Mouse (Mus musculus): ENCODE data around the gene Thrap3. TPM values are rescaled to one million over a fixed set of nuclear protein-coding genes. Genes with fewer than 3 reads are reported as not detected.
A peak's percentile ranks its signal among the peaks of the same experiment; 100 is the strongest.
"Not testable (repeated sequence)": the region's sequence is repeated elsewhere in the genome, so short reads cannot be mapped to it uniquely, and the experiment has no call there.

Gene Thrap3
- polyA plus RNA-seq, 1 experiment: 198 TPM

- no peak for TF ChIP-seq POLR2A (IDR thresholded peaks at IDR 0.05; ENCODE audit: borderline replicate concordance, control insufficient read depth, low read depth, low read length)
- no peak for TF ChIP-seq CTCF (IDR thresholded peaks at IDR 0.05; ENCODE audit: control insufficient read depth, insufficient read depth, low read length)
- no peak overlapping the region for H3K4me3 ChIP-seq (replicated peaks; ENCODE audit: control insufficient read depth, low read depth, low read length)
- no peaks in the 10 kb centered on the region; the same call in 1 of the 2 replicates for H3K4me1 ChIP-seq (ENCODE audit: control insufficient read depth, insufficient read depth, low read length)
- H3K27ac ChIP-seq (ENCODE audit: control insufficient read depth, insufficient read depth, low read depth, low read length, poor library complexity): no peak overlapping the region
Observed at GRCm38 (mm10) chr4:126194216-126194615, 8.3 kb downstream of the Thrap3 start.

GRCm38 (mm10) chr4:126190636-126191035 is 11.9 kb downstream of the Thrap3 start:
- WGBS: 94% methylated on average over 2 of the region's 2 CpGs
- Histone ChIP-seq H3K4me1 (ENCODE audit: control insufficient read depth, insufficient read depth, low read length) (no peaks in the 10 kb centered on the region), H3K27ac (ENCODE audit: control insufficient read depth, insufficient read depth, low read depth, low read length, poor library complexity) (no peak overlapping the region), H3K4me3 (replicated peaks; ENCODE audit: control insufficient read depth, low read depth, low read length) (no peak overlapping the region)
- TF ChIP-seq CTCF (IDR thresholded peaks at IDR 0.05; ENCODE audit: control insufficient read depth, insufficient read depth, low read length): no peak
- no peak for TF ChIP-seq POLR2A (IDR thresholded peaks at IDR 0.05; ENCODE audit: borderline replicate concordance, control insufficient read depth, low read depth, low read length)

- WGBS: 91% methylated on average over 3 of the region's 3 CpGs
- no peak for TF ChIP-seq CTCF (IDR thresholded peaks at IDR 0.05; ENCODE audit: control insufficient read depth, insufficient read depth, low read length)
- TF ChIP-seq POLR2A (IDR thresholded peaks at IDR 0.05; ENCODE audit: borderline replicate concordance, control insufficient read depth, low read depth, low read length): no peak
- Histone ChIP-seq H3K4me1 (ENCODE audit: control insufficient read depth, insufficient read depth, low read length) (no peaks in the 10 kb centered on the region), H3K27ac (ENCODE audit: control insufficient read depth, insufficient read depth, low read depth, low read length, poor library complexity) (no peak overlapping the region), H3K4me3 (replicated peaks; ENCODE audit: control insufficient read depth, low read depth, low read length) (no peak overlapping the region)
Observed at GRCm38 (mm10) chr4:126187096-126187495, 15.5 kb downstream of the Thrap3 start.

- H3K4me1 ChIP-seq (ENCODE audit: control insufficient read depth, insufficient read depth, low read length): no peaks in the 10 kb centered on the region
- WGBS: 91% methylated on average over 5 of the region's 5 CpGs
- no peak overlapping the region for H3K4me3 ChIP-seq (replicated peaks; ENCODE audit: control insufficient read depth, low read depth, low read length)
- H3K27ac ChIP-seq (ENCODE audit: control insufficient read depth, insufficient read depth, low read depth, low read length, poor library complexity): no peak overlapping the region
- TF ChIP-seq CTCF (IDR thresholded peaks at IDR 0.05; ENCODE audit: control insufficient read depth, insufficient read depth, low read length): no peak
- TF ChIP-seq POLR2A (IDR thresholded peaks at IDR 0.05; ENCODE audit: borderline replicate concordance, control insufficient read depth, low read depth, low read length): no peak
Observed at GRCm38 (mm10) chr4:126183034-126183433, 19.5 kb downstream of the Thrap3 start.

GRCm38 (mm10) chr4:126181170-126181957 is 21.2 kb downstream of the Thrap3 start:
- no peak overlapping the region for H3K27ac ChIP-seq (ENCODE audit: control insufficient read depth, insufficient read depth, low read depth, low read length, poor library complexity)
- no peak overlapping the region for H3K4me3 ChIP-seq (replicated peaks; ENCODE audit: control insufficient read depth, low read depth, low read length)
- no peaks in the 10 kb centered on the region for H3K4me1 ChIP-seq (ENCODE audit: control insufficient read depth, insufficient read depth, low read length)
- WGBS: 60% methylated on average over 7 of the region's 7 CpGs
- TF ChIP-seq POLR2A (IDR thresholded peaks at IDR 0.05; ENCODE audit: borderline replicate concordance, control insufficient read depth, low read depth, low read length) (no peak), CTCF (IDR thresholded peaks at IDR 0.05; ENCODE audit: control insufficient read depth, insufficient read depth, low read length) (peak; percentile 88)

GRCm38 (mm10) chr4:126175980-126176379 is 26.6 kb downstream of the Thrap3 start:
- not testable (repeated sequence) for H3K27ac ChIP-seq (ENCODE audit: control insufficient read depth, insufficient read depth, low read depth, low read length, poor library complexity); H3K4me3 ChIP-seq (replicated peaks; ENCODE audit: control insufficient read depth, low read depth, low read length); H3K4me1 ChIP-seq (ENCODE audit: control insufficient read depth, insufficient read depth, low read length)
- 90% methylated on average over 7 of the region's 7 CpGs for WGBS

- no peaks in the 10 kb centered on the region for H3K4me1 ChIP-seq (ENCODE audit: control insufficient read depth, insufficient read depth, low read length)
- WGBS: 92% methylated on average over 5 of the region's 5 CpGs
Observed at GRCm38 (mm10) chr4:126173800-126174199, 28.8 kb downstream of the Thrap3 start.

GRCm38 (mm10) chr4:126170737-126171136 is 31.8 kb downstream of the Thrap3 start:
- H3K4me1 ChIP-seq (ENCODE audit: control insufficient read depth, insufficient read depth, low read length); H3K27ac ChIP-seq (ENCODE audit: control insufficient read depth, insufficient read depth, low read depth, low read length, poor library complexity); H3K4me3 ChIP-seq (replicated peaks; ENCODE audit: control insufficient read depth, low read depth, low read length): not testable (repeated sequence)
- WGBS: 92% methylated on average over 5 of the region's 5 CpGs

More at GRCm38 (mm10) chr4:126173800-126174199, 28.8 kb downstream of the Thrap3 start:
- no peak overlapping the region for H3K4me3 ChIP-seq (replicated peaks; ENCODE audit: control insufficient read depth, low read depth, low read length)
- TF ChIP-seq POLR2A (IDR thresholded peaks at IDR 0.05; ENCODE audit: borderline replicate concordance, control insufficient read depth, low read depth, low read length) (no peak), CTCF (IDR thresholded peaks at IDR 0.05; ENCODE audit: control insufficient read depth, insufficient read depth, low read length) (no peak)
- no peak overlapping the region for H3K27ac ChIP-seq (ENCODE audit: control insufficient read depth, insufficient read depth, low read depth, low read length, poor library complexity)

GRCm38 (mm10) chr4:126168851-126169250 is 33.7 kb downstream of the Thrap3 start:
- WGBS: 86% methylated on average over 6 of the region's 6 CpGs
- Histone ChIP-seq H3K4me3 (replicated peaks; ENCODE audit: control insufficient read depth, low read depth, low read length) (no peak overlapping the region), H3K4me1 (ENCODE audit: control insufficient read depth, insufficient read depth, low read length) (no peaks in the 10 kb centered on the region), H3K27ac (ENCODE audit: control insufficient read depth, insufficient read depth, low read depth, low read length, poor library complexity) (no peak overlapping the region)
- TF ChIP-seq POLR2A (IDR thresholded peaks at IDR 0.05; ENCODE audit: borderline replicate concordance, control insufficient read depth, low read depth, low read length): no peak
- no peak for TF ChIP-seq CTCF (IDR thresholded peaks at IDR 0.05; ENCODE audit: control insufficient read depth, insufficient read depth, low read length)

Measured in bone marrow, adult 2 months (tissue).